Mouse (Mus musculus) urinary bladder, adult 18-20 months (tissue): Measurements from ENCODE around the gene Slc5a4a.

ENCODE experiments used
- DNase-seq, 2 experiments: peaks; one replicate each; pipeline ENCODE4 v3.0.0; 2022; ENCODE audit warnings: low spot score in 2 of 2, mixed read lengths in 2 of 2

Gene Slc5a4a

GRCm38 (mm10) chr10:76218240-76218639, 71.0 kb downstream of the Slc5a4a start:
- DNase-seq, result no peak

GRCm38 (mm10) chr10:76225944-76226343, 78.7 kb downstream of the Slc5a4a start:
- DNase-seq, result no peak

DNA sequence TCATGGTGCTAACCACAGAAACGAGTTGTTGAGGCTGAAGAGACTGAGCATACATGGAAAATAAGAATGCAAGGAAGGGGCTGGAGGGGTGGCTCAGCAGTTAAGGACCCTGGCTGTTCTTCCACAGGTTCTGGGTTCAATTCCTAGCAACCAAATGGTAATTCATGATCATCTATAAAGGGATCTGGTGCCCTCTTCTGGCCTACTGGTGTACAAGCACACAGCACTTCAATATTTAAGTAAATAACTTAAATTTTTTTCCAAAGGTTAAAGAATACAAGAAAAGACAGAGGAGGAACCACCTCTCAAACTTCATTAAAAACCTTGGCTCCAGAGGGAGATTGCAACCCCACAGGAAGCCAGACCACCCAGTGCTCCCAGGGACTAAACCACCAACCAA, 82.4 kb downstream of the Slc5a4a start:
- no peak for DNase-seq

- DNase-seq, result peak; percentile 87 to 90
Observed at GRCm38 (mm10) chr10:76237341-76238225, 90.3 kb downstream of the Slc5a4a start, which contains the start of gene Prmt2. Prmt2 (minus strand) TSS chr10:76237865.
